ENCODE assay signal across 11 mouse cellular contexts in genomic region chr8:18187486-18187885, GRCm38 (mm10).
"Had no signal": no experiment of that assay in that cellular context is flagged by ENCODE, and none has a peak within 500 bp of the region (broad histone marks: within the 10 kb centered on the region; RNA-seq: fewer than 3 reads in every experiment).

No protein-coding gene starts in this region.

- DNase-seq: lung, adult 2 months; lung, postnatal 14 days; lung, postnatal 36 days; retina, postnatal 1 day; right cerebral cortex, adult 18-20 months; right cerebral cortex, postnatal 25 days; right cerebral cortex, postnatal 4 days; spleen, adult 18-20 months; thymus, adult 18-20 months; thymus, postnatal 14 days; thymus, postnatal 36 days had no signal
